Mouse (Mus musculus) left cerebral cortex, postnatal 25 days (tissue): Measurements from ENCODE around the gene Siglec1. TPM values are rescaled to one million over a fixed set of nuclear protein-coding genes. Genes with fewer than 3 reads are reported as not detected.

Experiments
- DNase-seq, 2 experiments: peaks; one replicate each; pipeline ENCODE4 v3.0.0; 2022; ENCODE audit warnings: low spot score in 2 of 2, mixed read lengths in 1 of 2
- intact Hi-C: fragments of 180-260 bp; cut with DNase I; formaldehyde crosslinking; loops from one replicate; pipeline ENCODE4 v1.15.1; 2025
- total RNA-seq, 2 experiments: library from RNA; stranded (reverse); gene quantifications; 2 replicates each; pipeline ENCODE4 v1.2.3; 2021

The Siglec1 gene
- total RNA-seq, 2 experiments from 2014 or later: 0.23 to 0.28 TPM

DNA sequence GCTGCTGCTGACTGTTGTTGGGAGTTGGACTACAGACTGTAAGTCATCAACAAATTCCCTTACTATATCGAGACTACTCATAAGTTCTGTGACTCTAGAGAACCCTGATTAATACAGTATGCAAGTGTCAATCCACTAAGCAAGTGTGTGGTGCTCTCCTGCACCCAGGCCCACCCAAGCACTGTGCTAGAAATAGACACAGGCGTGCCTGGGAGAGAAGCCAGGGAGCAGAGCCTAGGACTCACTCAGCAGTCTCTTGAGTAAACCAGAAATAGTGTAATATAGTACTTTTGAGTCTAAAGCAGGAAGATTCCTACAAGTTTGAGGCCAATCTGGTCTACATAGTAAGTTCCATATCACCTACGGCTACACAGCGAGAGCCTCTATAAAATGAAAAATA lies 17.5 kb upstream of the Siglec1 start:
- peak in 1 of 2 experiments; percentile 58 for DNase-seq
- intact Hi-C loops: no loop called here

DNA sequence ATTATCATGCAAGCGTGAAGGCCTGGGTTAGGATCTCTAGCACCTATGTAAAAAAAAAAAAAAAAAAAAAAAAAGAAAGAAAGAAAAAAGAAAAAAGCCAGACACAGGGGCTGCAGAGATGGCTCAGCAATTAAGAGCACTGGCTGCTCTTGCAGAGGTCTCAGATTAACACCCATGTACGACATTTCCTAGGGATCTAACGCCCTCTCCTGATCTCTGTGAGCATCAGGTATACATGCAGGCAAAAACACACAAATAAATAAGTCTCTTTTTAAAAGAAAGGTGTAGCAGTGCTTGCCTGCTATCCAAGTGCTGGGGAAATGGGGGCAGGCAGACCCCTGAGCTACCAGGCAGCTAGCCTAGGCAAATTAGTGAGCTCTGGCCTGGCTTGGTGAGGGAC lies 15.0 kb upstream of the Siglec1 start:
- DNase-seq: no peak
- intact Hi-C loops: no loop called here

DNA sequence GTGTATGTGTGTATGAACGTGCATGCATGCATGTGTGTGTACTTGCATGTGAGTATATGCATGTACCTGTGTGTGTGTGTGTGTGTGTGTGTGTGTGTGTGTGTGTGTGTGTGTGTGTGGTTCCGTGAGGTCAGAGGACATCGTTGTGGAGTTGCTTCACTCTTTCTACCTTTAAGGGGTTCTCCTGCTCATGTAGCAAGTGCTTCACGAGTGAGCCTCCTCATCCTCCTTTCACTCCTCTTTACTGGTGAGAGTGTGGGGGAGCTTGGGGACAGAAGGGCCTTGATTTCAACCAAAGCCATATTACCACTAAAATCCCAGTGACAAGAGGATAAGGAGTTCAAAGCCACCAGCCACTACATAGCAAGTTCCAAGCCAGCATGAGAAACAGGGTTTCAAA lies 10.5 kb upstream of the Siglec1 start:
- no peak for DNase-seq
- intact Hi-C loops: loop anchor here (5.0 kb wide), 4 partner anchors 45 to 320 kb away; partner anchors contain the start of gene Mavs

DNA sequence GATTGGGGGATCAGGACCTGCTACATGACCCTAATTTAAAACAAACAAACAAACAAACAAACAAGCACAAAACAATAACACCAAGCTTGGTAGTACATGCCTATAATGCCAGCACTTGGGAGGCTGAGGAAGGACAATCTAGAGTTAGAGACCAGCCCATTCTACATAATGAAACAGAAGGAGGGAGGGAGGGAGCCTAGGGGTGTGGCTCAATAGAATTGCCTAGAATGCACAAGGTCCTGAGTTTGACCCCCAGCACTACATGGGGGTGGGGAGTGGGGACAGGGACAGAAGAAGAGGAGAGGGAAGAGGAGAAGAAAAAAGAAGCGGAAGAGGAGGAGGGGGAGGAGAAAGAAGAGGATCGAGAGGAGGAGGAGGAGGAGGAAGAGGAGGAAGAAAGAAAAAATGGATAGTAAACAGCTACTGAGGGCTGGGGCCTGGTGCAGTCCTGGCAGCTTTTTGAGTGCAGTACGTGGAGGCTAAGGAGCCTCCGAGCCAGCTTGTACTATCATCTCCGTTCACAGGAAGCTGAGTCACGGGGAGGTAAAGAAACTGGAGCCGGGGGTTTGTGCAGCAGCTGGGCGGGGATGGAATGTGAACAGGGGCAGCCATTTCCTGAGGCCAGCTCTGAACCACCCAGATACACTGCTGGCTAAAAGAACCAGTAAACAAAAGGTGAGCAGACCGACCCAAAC lies 9.7 kb upstream of the Siglec1 start:
- intact Hi-C loops: loop anchor here (5.0 kb wide), 4 partner anchors 46 to 321 kb away; partner anchors contain the start of gene Mavs

DNA sequence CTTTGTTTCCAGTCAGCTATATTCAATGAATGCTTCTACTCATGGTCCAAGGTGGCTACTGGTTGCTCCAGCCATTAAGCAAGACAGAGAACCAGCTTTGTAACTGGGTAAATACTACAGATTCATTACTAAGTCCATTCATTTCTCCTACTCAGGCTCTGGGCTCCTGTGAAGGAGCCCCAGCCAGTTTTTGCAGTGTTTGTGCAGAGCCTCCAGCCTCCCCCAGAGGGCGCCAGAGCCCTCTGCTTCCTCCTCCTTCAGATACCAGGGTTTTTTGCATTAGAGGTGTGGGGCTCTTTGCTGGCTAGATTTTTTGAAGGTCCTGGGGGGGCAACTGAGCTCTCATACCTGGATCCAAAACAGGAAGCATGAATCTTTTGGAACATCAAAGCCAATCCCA lies 8.3 kb upstream of the Siglec1 start:
- intact Hi-C loops: loop anchor here (1.0 to 5.0 kb wide), 5 partner anchors 47 to 322 kb away; partner anchors contain the start of genes 1700037H04Rik and Mavs

More for the DNA sequence above, 9.7 kb upstream of the Siglec1 start:
- peak; percentile 9 to 56 for DNase-seq

DNA sequence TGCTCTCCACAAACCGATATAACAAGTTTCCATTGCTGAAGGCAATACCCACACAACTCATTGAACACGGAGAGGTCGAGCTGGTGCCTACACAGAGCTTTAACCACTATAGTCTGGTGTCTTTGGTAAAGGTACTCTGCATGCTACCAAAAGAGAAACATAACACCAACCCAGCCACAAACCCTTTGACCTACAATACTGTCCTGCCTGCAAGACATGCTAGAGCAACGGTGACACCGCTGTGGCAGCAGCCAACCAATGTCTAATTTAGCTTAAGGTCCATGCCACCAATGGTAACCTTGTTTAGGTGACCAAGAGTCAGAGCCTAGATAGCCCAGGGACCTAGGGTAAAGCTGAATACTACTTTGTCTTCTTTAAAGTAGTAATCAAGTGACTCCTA lies 7.0 kb upstream of the Siglec1 start:
- intact Hi-C loops: no loop called here
- DNase-seq: no peak

More for the DNA sequence above, 8.3 kb upstream of the Siglec1 start:
- peak; percentile 81 to 83 for DNase-seq

DNA sequence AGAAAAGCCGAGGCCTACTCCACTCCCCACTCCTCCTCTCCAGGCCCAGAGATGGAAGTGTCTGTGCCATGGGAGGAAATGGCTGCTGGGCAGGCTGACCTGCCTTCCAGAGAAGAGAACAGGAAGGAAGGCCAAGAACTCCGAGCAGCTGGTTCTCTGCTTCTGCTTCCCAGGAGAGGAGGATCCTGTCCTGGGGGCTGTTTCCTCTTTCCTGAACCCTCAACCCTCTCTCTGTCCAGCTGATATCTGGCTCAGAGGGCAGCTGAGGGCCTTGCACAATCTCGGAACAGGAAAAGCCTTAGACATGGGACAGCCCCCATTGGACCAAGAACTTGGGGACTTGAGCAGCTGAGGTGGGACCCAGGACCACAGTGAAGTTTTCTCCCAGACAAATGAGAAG lies 4.3 kb upstream of the Siglec1 start:
- DNase-seq: no peak
- intact Hi-C loops: no loop called here

DNA sequence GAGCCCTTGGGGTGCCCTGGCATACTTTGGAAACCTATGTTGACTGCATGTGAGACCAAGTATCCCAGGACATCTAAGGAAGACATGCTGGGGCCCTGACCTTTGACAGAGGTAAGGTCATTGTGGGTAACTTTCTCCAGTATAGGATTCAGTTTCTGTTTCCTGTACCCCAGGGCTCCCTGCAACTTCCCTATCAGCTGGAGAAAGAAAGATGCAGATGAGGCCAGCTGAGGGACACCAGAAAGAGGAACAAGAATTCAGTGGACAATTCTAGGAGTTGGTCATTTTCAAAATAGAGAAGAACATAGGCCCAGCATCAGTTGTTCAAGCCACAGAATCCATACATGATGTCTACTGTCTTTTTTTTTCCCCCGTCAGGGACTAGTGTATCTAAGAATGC lies 3.1 kb upstream of the Siglec1 start:
- intact Hi-C loops: no loop called here
- DNase-seq: no peak

DNA sequence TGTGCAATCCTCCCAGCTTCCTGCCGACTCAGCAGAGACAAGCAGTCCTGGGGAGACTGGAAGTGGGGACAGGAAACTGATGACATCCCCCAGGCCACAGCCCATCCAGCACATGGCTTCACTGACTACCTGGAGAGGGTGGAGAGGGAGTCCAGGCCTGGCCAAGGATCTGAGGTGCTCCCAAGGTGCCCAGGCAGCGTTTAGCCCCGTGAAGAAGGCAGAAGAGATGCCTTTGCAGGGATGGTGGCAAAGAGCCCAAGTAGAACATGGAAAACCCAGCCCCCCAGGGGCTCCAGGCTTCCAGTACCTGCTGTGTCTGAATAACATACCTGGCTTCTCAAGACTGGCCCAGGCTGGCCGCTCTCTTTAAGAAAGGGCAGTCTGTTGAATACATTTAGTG lies 2.0 kb upstream of the Siglec1 start:
- intact Hi-C loops: no loop called here
- no peak for DNase-seq

DNA sequence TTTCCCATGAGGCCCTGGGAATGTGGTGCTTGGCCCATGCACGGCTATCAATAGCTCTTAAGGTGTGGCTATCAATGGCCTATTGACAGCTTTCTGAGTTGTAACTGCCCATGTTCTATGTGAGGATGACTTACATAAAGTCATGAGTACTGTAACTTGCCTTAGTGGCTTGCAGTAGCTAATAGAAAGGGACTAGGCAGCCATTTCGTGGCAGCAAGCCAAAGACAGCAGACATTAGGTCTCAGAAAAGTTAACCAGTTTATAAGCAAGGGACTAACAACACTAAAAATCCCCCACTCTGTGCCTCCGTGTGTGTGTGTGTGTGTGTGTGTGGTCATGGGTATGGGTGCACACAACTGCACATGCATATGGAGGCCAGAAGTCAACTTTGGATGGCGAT lies 2.4 kb downstream of the Siglec1 start:
- no peak for DNase-seq
- intact Hi-C loops: no loop called here

DNA sequence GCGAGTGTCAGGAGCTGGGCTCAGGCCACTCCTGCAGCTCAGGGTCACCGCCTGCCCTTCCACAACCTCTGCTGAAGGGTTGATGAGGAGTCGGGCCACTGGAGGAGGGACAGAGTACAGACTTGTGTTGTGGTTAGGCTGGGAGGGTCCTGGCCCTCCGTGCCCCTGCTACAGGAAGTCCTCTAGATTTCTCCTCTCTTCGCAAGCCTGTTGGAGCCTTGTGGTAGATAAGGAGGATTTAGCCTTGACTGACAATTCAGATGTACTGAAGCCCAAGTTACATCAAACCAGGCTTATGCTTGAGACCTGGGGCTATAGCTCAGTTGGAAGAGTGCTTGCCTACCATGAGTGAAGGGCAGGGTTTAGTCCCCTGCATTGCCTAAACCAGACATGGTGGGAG lies 6.1 kb downstream of the Siglec1 start:
- DNase-seq: no peak
- intact Hi-C loops: no loop called here

DNA sequence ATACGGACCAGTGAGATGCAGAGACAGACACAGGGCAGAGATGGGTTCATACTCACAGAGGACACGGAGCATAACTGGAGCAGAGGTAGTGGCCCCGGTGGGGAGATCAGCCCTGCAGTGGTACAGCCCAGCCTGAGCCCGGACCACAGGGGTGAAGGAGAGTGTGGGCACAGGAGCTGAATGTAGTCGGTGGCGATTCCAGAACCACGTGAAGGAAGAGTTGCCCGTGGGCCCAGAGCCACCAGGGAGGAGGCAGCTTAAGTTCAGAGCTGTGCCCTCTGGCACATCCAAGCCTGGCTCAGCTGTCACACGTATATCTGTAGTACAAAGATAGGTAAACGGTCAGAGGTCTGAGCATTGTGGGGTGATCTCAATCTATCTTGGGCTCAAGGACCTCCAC lies 14.0 kb downstream of the Siglec1 start:
- DNase-seq: no peak
- intact Hi-C loops: no loop called here

DNA sequence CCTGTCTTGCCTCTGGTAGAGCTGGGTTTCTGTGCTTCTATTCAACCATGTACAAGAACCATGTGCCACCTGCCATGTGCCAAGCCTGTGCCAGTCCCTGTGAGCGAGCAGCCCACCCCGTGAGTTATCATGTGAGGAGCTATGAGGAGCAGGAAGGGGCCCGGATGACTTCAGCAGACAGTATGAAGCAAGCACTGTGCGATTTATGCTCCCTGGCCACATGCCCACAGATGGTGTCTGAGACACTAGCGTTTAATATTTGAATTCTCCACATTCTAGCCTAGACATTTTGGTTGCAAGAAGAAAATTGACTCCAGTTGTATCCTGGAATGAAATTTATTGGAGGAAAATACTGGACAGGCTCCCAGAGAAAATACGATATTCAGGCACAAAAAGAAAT lies 19.1 kb downstream of the Siglec1 start:
- intact Hi-C loops: no loop called here
- no peak for DNase-seq

DNA sequence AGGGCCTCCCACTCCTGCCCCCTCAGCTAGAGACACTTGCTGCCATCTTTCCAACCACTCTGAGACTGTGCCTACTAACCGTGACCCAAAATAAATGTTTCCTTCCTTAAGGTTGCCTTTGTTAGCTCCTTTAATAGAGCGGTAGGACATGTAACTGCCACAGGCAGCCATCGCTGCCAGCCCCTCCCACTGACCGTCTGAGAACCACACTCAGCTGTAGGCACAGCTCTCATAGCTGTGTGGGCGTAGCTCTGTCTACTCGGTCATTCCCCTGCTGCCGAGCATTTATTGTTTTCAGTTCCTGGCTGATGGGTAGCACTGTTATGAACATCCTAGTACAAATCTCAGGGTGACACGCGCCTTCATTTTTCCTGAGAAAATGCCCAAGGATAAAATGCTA lies 20.2 kb downstream of the Siglec1 start:
- intact Hi-C loops: no loop called here
- DNase-seq: peak in 1 of 2 experiments; percentile 66

DNA sequence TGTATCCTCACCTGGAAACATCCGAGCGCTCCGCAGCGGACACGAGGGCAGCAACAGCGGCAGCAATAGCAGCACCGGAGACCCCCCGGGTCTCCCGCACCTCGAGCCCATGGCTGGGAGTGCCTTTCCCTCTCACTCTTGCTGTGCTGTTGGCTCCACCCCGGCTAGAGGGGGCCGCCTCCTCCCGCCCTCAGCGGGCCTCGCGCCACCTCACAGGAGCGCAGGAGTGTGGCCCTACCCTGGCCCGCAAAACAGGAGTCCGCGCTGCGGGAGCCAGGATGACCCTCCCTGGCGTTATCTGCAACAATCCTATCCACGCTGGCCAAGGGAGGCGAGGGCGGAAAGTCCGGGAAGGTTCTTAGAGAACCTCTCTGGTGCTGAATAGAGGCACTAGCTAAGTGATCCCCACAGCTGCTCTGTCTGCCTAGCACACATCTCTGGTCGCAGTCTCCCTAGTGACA lies 23.1 kb downstream of the Siglec1 start, which contains the start of gene Adam33:
TSS of gene Adam33 (minus strand) at position 411 of the 461 bp plus-strand sequence.
- intact Hi-C loops: no loop called here
- no peak for DNase-seq

DNA sequence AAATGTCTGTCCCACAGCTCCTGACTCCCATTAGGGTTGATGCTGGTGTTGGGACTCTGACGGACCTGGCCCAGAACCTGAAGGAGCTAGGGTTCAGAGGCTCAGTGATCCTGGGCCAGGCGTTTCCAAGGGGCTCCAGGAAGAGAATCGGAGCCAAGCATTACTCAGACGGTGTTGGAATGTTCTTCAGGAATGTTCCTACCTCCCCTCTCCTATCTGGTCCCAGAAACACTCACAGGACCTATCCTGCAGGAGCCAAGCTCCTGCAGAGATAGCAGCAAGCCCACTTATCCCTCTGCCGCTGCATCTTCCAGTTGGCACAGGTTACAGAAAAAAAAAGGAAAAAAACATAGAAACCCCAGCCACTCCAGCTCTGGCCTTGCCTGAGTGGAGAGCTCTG lies 25.0 kb downstream of the Siglec1 start:
- intact Hi-C loops: no loop called here
- DNase-seq: no peak

DNA sequence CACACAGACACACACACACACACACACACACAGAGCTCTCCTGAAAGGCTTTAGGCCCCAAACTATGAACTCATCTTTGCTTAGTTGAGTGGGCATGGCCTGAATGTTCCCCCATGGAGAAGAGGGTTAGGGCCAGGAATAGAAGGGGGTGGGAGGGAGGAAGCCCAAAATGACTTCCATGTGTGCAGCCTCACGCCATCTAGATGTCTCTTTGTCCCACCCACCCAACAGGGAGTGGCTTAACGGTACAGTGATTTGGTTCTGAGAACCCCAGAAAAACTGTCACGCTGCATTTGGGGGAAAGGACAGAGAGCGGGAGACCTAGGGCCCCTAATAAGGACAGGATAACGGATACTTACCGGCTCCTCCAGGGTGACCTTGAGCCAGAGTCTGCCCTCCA lies 25.8 kb downstream of the Siglec1 start:
- peak in 1 of 2 experiments; percentile 40 for DNase-seq
- intact Hi-C loops: no loop called here

DNA sequence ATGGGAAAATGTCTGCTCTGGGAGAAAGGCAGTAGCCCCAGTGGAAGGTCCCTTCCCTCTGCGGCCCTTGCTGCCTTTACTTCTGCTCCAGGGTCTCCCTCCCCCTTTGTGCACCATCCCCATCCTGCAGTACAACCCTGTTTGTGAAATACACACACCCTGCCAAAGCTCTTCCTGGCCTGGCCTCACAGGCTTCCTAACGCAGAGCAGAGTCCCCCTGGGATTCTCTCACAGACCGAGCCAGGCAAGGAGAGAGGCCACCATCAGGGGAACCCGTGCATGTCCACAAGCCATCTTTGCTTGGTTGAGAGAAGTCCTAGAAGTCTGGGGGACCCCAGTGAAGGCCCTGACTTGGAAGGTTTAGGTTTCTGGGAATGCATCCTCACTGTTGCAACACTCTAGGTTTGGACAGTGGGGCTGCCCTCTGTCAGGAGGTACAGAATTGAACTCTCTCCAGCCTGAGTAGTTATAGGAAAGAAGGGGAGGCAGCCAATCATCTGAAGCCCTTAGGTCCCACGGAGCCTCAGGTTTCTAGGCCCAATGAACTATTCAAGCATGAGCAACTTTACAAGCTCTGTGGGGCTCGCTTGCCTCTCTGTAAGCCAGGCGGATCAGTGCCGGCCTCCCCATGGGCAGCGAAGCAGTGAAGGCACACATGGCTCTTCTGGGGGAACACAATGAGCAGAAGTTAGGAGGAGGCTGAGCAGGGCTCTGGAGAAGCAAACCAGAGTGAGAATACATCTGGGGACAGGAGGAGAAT lies 26.6 kb downstream of the Siglec1 start:
- DNase-seq: no peak
- intact Hi-C loops: no loop called here

DNA sequence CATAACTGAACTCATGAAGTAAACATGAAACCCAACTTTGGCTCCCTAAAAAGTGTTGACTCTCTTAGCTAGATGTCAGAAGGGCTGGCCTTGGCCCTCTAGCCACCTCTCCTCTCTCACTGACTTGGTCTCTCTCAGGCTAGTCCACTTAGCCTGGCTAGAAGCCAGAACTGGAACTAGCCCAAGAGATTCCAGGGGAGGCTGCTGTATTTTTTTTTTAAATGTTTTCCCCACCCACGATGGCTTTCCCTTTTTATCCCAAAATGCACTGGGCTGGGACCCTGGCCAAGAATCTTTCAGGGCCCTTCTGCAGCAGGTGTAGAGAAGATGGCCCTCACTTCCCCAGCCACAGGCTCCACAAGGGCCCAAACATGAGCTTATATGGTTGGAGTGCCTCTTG lies 27.2 kb downstream of the Siglec1 start:
- intact Hi-C loops: no loop called here
- DNase-seq: peak in 1 of 2 experiments; percentile 51

DNA sequence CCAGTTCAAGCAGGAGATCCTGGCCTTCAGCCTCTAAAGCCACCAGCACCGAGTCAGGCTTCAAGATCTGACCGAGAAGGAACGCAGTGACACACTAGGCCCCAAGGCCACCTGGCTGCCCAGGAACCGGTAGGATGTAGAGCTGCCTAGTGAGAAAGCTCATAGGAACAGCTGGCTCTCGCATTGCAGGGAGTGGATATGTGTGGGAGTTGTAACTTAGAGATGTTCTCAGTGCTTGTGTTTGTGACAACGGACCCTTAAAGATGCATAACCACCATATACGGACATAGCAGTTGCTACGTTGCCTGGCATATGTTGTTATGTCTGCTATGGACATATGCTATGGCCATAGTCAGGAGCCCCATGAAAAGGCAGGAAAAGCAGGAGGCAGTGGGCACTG lies 27.9 kb downstream of the Siglec1 start:
- intact Hi-C loops: no loop called here
- DNase-seq: peak in 1 of 2 experiments; percentile 44

DNA sequence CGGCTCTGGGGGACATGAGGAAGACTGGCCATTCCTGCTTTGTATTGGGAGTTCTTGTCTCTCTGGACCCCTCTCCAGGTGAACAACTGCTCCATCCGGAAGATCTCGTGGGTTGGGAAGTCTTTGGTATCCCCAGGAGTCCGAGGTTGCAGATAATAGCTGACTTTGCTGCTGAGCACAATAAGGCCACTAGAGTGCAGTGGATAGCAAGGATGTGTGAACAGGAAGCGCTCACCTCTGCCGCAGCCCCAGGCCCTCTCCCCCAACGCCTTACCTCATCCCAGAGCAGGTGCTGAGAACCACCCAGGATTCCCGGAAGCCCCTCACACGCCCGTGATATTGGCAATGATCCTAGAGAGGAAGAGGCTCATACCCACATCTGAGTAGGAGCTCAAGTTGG lies 30.4 kb downstream of the Siglec1 start:
- intact Hi-C loops: no loop called here
- no peak for DNase-seq
